Mouse (Mus musculus): ENCODE measurements around the gene Spata2l. TPM values are rescaled to one million over a fixed set of nuclear protein-coding genes. Genes with fewer than 3 reads are reported as not detected.
"Not testable (repeated sequence)": the region's sequence is repeated elsewhere in the genome, so short reads cannot be mapped to it uniquely, and the experiment has no call there.

Gene Spata2l
- polyA plus RNA-seq (2012; rRNA removed), result 46.3 and 53.3 TPM in 2 replicates

DNA sequence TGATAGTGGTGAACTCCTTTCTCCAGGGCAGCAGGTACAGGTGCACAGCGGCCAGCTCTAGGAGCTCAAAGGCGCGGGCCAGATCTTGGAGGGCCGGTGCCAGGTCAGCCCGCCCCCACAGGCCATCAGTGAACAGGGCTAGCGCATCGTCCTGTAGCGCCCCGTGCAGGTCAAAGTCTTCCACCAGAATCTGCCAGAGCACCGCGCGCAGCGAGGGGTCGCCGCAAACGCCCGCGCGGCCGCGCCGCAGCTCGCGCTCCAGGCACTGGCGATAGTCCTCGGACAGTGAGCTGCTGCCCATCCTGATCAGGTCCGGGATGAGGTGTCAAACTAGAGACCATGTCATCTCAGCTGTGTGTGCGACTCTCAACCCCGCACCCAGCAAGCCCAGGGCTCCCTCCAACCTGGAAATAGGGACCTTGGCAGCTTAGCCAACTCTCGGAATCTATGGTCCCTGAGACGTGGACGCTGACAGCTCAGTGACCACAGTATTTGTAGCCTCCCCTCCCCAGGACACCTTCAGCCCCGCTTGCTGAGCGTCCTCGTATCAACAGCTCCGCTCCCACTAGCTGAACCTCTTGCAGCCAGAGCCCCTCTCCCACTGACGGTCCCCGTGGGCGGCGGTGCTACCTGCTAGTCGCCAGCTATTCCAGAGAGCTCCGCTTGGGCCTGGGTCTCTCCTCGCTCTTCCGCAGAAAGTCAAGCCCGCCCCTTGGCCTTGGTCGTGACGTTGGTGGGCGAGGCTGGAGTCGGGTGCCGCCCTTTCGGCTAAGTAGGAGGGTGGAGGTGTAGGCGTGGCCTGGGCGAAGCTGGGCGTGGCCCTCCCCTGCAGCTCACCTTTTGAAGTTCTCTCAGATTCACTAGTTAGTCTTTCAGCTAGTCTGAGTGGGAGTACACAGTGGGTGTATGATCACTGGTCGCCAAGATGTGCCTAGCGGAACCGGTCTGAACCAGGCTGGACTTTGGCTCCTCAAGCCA is at the start of gene Spata2l:
Gene Spata2l (minus strand): TSS at position 714 of the 978 bp plus-strand sequence.
- DNase-seq (ENCODE audit: extremely low spot score in 1 of 2, low spot score in 1 of 2), result peak in 1 of 2 experiments; percentile 90

DNA sequence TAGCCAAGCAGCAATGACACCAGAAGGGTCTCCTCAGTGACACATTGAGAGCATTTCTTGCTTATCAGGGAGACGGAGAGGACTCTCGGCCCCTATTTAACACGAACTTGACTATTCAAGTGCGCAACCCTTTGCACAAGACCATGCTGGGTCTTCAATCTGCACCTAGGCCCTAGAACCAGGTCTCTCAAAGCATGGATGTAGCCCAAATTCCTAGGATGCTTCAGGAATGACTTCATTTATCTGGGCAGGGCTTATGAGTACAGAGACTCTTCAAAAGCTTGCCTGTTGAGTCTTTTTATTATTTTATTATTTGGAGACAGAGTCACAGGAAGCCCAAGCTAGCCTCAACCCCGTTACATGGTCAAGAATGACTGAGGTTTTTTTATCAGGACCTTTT is 48.5 kb upstream of the Spata2l start:
- DNase-seq (ENCODE audit: extremely low spot score in 1 of 2, low spot score in 1 of 2), result no peak

DNA sequence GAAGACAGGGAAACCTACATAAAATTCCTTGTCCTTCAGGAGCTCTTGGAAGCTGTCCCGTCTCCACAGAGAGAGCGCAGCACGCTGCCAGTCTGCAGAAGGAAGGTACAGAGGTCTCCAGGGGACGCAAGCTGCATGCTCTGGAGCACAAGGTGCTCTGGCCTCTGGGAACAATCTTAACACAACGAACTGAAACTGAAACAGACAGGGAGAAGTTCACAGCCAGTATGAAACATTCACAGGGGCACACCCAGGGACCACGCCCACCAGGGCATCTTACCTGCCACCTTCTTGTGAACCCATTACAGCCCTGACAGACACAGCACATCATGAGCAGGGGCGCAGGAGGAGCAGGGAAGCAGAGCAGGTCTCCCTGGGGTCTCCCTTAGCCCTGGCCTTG is 48.0 kb upstream of the Spata2l start:
- no peak for DNase-seq (ENCODE audit: extremely low spot score in 1 of 2, low spot score in 1 of 2)

DNA sequence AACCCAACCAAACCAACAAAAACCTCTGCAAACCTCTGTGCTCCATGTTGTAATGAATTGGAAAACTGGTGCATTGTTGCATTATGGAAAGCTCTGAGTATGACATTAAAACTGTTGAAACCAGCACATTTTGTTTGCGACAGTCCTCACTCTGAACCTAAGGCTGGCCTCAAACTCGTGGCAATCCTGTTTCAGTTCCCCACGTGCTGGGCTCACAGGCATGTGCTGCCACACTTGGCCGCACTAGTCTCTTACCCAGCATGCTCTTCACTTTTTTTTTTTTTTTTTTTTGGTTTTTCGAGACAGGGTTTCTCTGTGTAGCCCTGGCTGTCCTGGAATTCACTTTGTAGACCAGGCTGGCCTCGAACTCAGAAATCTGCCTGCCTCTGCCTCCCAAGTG is 47.0 kb upstream of the Spata2l start:
- not testable (repeated sequence) for DNase-seq (ENCODE audit: extremely low spot score in 1 of 2, low spot score in 1 of 2)

DNA sequence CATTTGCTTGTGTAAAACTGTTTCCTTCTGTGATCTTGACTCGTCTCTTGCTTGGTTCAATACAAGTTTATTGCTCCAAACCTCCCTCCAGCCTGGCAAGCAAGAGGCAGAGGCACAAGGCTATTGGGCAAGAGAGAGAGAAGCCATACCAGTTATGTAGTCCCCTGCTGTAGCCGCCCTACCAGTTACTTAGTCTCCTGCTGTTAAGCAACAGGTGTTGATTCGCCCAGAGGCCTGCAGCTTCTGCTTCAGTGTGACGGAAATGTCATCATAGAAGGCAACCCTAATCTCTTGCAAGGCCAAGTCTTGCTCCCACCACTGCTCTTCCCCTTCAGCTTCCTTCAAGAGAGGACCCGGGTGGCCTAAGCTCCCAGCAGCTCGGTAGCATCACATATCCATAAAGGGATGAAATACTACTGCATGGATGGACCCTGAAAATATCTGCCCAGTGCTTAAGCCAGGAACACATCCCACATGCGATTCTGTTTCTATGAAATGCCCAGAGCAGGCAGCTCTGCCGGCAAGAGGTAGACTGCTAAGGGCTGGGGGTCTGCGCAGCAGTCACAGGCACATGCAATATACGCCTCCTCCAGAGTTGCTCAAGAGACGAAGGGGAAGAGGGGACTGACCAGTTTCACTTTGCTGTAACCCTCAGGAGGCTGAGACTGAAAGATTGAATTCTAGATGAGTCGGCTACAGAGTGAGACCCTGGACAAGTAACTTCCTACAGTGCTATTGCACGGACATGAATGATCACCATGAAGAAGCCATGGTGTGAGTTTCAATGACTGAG is 44.5 kb upstream of the Spata2l start:
- no peak for DNase-seq (ENCODE audit: extremely low spot score in 1 of 2, low spot score in 1 of 2)

DNA sequence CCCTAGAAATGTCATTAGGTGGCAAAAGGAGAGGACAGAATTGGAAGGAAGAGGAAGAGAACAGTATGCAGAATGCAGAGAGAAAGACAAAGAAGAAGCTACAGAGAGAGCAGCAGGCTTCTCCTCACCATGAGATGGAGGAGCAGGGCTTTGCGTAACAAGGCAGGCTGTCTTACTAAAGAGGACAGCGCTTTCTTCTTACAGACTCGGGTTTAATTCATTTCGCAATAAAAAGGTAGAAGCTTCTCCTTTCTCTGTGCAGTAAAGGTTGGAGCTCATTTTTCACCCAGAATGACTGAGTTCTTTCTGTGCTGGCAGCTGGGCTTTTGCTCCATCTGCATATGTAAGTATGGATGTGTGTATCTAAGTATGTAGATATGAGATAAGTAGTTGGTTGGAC is 43.8 kb upstream of the Spata2l start:
- DNase-seq (ENCODE audit: extremely low spot score in 1 of 2, low spot score in 1 of 2), result no peak

DNA sequence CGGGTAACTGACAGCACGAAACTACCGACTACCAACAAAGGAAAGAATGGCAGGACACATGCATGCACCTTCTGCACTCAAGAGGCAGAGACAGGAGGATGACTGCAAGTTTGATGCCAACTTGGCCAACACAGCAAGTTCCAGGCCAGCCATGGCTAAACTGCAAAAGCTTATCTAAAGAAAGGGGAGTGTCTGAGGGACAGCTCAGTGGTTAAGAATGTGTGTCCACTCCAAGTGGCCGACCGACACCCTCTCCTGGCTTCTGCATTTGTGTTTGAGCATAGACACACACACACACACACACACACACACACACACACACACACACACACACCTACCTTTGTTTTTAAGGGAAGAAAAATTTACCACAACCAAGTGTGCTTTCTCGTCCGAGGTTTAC is 42.4 kb upstream of the Spata2l start:
- no peak for DNase-seq (ENCODE audit: extremely low spot score in 1 of 2, low spot score in 1 of 2)

DNA sequence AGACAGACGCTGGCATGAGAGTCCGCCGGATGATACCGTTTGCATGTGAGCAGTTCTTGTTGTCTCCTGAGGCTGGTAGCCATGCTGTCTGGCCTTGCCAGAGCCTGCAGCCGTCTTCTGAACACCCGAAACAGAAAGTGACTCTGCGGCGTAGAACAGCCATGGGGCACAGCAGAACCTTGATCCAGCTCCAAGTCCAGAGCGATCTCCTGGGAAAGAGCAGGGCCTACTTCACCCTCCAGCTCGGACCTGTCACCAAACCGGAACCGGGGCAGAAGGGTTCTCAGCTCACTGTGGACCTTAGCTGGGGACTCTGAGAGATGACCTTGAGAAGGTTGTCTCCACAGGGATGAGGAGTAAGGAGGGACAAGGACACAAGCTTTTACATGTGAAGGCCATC is 39.1 kb upstream of the Spata2l start:
- no peak for DNase-seq (ENCODE audit: extremely low spot score in 1 of 2, low spot score in 1 of 2)

DNA sequence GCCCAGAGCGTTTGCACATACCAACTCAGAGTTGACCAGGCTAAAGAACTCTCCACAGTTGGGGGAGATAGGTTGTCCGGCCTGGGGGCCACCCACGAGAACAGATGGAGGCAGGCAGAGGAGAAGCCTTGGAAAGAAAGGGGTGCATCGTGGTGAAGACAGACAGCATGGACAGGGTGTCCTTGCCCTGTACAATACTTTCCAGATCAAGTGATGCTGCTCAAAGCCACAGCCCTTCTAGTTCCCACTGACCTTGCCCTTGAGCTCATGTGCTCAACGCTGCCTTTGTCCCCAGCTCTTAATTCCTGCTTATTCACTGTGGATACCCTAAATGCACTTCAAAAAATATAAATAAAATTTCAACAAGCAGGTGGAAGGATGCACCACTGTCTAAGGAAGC is 38.4 kb upstream of the Spata2l start:
- DNase-seq (ENCODE audit: extremely low spot score in 1 of 2, low spot score in 1 of 2), result no peak

DNA sequence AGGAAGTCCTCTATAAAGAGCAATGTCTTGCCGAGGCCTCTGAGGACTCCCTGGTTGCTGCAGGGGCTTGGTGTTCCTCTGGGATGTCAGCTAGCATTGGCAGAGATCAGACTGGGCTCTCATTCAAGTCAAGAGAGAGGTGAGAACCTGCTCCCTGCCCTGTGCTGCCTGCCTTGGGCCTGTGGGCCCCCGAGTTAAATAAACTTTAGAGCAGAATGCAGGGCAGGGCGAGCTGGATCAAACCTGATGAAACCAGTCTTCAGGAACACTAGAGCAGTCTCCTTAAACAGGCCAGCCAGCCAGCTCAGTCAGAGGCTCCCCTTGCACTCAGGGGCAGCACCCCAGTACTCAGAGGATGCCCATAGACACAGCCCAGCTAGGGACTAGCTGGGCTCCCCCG is 35.9 kb upstream of the Spata2l start:
- no peak for DNase-seq (ENCODE audit: extremely low spot score in 1 of 2, low spot score in 1 of 2)

DNA sequence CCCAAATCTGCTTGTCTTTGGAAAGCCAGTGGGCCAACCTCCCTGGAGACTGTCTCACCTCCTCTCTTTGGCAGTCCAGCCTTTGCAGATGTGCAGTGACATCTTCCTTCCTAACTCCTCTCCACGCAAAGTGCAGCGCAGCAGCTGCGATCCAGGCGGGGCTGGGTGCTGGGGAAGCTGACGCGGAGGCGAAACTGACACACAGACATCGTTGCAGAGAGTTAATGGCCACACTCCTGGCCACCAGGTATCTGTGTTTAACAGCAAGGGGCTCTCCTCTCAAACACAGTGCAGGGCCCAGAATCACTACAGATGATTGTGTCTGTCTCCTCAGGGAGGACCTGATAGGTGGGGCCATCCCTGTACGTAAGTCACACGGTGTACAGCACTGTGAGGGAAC is 35.1 kb upstream of the Spata2l start:
- no peak for DNase-seq (ENCODE audit: extremely low spot score in 1 of 2, low spot score in 1 of 2)

DNA sequence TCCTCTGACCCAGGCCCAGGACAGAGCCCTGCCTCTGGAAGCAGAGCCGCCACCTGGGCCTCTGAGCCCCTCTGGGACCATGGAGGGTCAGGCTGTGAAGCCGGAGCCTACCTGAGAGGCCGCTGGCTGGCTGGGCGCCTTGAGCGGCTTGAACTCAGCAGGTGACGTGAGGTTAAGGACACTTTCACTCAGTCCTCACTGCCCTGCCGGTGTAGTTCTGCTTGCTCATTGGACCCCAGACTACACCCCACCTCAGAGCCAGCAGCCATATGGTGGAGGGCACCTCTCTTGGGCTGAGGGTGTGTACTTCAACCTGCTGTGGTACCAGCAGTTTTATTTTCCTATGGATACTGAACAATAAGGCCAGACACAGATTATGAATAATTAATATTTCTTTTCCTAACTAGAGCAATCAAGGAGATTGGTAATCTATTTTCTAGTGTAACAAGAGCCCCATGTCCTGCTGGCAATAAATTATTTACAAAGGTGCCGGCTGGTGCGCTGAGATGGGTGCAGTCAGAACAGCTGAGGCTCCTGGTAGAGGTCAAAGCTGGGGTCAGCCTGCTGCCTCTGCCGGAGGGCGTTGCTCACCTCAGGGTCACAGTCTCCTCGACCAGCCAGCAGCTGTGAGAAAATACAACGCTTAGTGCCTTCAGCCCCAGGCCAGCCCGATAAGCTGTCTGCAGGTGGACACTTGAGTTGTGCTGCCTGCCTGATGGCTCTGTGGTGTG is 32.1 kb upstream of the Spata2l start:
- no peak for DNase-seq (ENCODE audit: extremely low spot score in 1 of 2, low spot score in 1 of 2)

DNA sequence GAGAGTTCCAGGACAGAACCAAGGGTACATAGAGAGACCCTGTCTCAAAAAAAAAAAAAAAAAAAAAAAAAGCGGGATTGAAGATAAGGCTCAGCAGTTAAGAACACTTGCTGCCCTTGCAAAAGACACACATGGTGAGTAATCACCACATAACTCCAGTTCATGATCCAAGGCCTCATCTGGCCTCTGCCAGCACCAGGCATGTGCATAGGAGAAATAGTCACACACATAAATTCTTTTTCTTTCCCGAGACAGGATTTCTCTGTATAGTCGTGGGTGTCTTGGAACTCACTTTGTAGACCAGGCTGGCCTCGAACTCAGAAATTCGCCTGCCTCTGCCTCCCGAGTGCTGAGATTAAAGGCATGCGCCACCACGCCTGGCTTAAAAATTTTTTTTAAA is 21.6 kb upstream of the Spata2l start:
- not testable (repeated sequence) for DNase-seq (ENCODE audit: extremely low spot score in 1 of 2, low spot score in 1 of 2)

DNA sequence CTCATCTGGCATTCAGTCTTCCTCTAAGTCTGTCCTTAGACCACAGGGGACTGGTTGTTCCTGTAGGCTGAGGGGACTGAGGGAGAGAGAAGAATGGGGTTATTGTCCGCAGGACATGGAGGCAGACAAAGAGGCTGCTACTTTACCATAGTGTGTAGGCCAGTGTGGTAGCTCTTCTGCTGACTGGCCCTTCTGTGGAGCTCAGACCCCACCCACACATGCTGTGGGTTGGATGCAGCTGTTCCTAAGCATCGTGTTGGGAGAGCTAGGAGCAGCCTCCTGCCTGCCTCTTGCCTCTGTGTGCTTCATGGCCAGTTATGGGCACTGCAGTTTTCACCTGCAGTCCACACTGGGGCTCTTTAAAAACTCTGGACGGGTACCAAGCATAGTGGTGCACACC is 21.1 kb upstream of the Spata2l start:
- DNase-seq (ENCODE audit: extremely low spot score in 1 of 2, low spot score in 1 of 2), result peak; percentile 56 to 63

DNA sequence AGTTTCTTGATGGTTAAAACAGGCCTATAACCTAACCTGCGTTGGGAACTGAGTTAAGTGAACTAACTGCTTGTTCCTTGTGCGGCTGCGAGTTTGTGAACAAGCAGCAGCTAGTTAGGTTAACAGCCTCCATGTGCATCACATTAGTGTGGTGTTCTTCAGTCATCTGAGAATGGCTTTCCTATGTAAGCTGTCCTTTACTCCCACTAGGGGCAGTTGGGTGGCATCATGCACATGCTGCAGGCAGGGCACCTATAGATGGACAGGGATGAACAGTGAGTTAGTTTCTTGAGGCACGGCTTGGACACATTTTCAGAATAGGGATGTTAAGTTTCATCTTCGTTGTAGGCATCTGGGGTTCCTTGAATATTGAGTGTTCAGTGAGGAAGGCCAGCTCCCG is 19.1 kb upstream of the Spata2l start:
- no peak for DNase-seq (ENCODE audit: extremely low spot score in 1 of 2, low spot score in 1 of 2)

DNA sequence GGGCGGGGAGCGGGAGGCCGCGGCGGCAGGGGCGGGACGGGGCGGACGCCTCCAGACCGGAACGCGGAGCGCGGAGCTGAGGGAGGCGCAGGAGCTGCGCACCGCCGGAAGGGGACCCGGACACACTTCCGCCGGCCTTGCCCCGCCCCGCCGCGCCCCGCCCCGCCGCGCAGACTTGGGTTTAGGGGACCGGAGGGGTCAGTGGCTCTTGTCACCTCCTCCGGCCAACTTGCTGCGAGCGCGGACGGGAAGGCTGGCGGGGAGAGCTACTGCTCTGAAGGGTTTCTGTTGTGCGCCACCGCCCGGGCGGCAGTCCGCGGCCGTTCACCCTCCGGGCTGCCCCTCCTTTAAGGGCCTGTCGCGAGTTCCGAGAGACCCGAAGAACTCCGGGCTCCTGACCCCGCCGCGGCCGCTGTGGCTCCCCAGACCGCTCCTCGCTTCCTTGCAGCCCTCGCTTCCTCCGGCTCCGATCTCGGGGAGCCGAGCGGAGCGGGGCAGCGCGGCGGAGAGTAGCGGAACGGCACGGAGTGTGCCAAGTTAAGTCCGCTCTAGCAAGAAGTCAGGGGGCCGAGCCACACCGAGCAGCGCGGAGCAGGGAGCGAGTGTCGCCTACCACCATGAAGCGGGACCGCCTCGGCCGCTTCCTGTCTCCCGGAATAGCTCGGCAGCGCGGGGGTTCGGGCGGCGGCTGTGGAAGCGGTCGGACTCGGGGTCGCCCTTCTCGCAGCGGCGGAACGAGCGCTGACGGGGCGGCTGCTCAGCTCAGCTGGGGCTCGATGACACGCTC is 18.3 kb upstream of the Spata2l start, which contains the start of the genes Zfp276 and Vps9d1:
Gene Zfp276 (plus strand): TSS at position 97 of the 787 bp plus-strand sequence.
Gene Vps9d1 (minus strand): TSS at position 250 of the 787 bp plus-strand sequence.
- peak in 1 of 2 experiments; percentile 82 for DNase-seq (ENCODE audit: extremely low spot score in 1 of 2, low spot score in 1 of 2)

DNA sequence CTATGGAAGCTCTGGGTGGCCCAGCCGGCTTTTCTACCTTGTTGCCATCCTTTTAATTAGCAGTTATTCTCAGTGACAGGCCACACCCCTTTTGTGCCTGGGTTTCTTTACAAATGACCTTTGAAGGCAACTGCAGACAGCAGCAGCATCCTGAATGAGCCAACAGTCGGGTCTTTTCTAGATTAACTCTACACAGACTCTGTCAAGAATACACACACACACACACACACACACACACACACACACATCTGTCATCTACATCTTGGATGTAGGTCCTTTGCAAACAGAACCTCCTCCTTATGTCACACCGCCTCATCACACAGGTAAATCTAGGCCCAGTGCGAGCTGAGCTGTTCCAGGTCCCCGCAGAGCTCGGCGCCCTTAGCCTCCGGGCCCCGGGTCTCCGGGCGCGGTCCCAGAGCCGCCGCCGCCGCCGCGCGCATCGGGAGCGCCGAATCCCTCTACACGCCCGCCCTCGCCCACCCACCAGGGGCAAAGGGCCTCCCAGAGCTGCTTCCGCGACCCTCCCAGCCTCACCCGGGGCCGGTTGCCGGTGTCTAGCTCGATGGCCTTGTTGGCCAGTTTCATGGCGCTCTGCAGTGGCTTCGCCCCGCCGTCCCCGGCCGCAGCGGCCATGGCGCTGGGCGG is 17.5 kb upstream of the Spata2l start:
- DNase-seq (ENCODE audit: extremely low spot score in 1 of 2, low spot score in 1 of 2), result peak in 1 of 2 experiments; percentile 31

DNA sequence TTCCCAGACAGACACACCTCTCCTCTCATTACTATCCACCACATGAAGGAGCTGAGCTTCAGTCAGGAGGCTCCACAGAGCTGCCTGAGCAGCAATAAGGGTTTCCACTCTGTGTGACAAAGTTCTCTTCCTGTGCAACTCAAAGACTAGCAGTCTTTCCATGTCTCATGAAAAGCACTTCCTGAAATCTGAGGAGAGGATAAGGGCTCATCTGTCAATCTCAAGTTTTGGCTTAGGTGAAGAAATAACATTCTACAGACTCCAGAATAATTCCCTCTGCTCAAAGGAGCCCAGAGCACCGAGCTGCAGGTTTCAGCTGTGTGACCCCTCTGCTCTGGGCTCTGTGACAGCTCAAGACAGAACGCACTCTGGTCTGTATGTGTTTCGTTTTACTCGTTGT is 16.9 kb upstream of the Spata2l start:
- no peak for DNase-seq (ENCODE audit: extremely low spot score in 1 of 2, low spot score in 1 of 2)

DNA sequence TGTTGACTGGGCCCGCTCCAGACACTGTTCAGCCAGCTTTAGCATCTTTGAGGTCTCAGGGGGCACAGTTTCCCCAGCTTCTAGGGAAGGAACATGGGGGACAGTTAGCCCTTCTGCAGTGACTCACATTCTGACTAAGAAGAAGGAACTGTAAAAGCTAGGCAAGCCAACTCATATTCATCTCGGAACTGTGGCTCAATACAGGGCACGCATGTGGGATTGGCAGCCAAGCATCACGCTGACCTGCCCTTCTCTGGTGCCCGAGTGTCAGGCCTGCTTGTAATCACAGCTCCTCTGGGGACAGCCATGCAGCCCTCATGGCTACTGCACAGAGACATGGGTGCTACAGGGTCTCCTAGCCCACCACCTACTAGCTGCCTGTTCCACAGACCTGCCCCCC is 14.9 kb upstream of the Spata2l start:
- no peak for DNase-seq (ENCODE audit: extremely low spot score in 1 of 2, low spot score in 1 of 2)

Data from frontal cortex, adult 2 months (tissue).